Mouse (Mus musculus) forebrain, embryonic 16.5 days (tissue): ENCODE measurements around the gene Pou2f3. TPM values are rescaled to one million over a fixed set of nuclear protein-coding genes. Genes with fewer than 3 reads are reported as not detected.

Experiments used
- ATAC-seq: fragments of 200-750 bp; cut with Nextera tagmentation; 2 replicates; pipeline ENCODE4 v1.8.0; 2017; ENCODE audit warnings: mild to moderate bottlenecking, moderate library complexity
- H3K27ac ChIP-seq: fragments of 300-500 bp; sonication (generic); 2 replicates; pipeline ENCODE4 v1.5.1; 2014; ENCODE audit warnings: low read length, control low read depth
- H3K27me3 ChIP-seq: fragments of 300-500 bp; sonication (generic); replicated peaks from 2 replicates; pipeline ENCODE4 v1.6.1; 2014; ENCODE audit warnings: low read length; ENCODE audit not compliant: control insufficient read depth, insufficient read depth
- H3K36me3 ChIP-seq: fragments of 300-500 bp; sonication (generic); 2 replicates; pipeline ENCODE4 v1.6.1; 2014; ENCODE audit not compliant: control insufficient read depth, insufficient read depth
- H3K4me1 ChIP-seq: fragments of 300-500 bp; sonication (generic); replicated peaks from 2 replicates; pipeline ENCODE4 v1.6.1; 2014; ENCODE audit warnings: low read length; ENCODE audit not compliant: control insufficient read depth, insufficient read depth
- H3K4me2 ChIP-seq: fragments of 300-500 bp; sonication (generic); 2 replicates; pipeline ENCODE4 v1.6.1; 2014; ENCODE audit warnings: mild to moderate bottlenecking, low read length, control low read depth
- H3K4me3 ChIP-seq: fragments of 300-500 bp; sonication (generic); replicated peaks from 2 replicates; pipeline ENCODE4 v1.5.1; 2014; ENCODE audit warnings: mild to moderate bottlenecking, low read length, control low read depth
- H3K9ac ChIP-seq: fragments of 300-500 bp; sonication (generic); replicated peaks from 2 replicates; pipeline ENCODE4 v1.6.1; 2014; ENCODE audit warnings: low read depth, low read length, control low read depth
- H3K9me3 ChIP-seq: fragments of 300-500 bp; sonication (generic); 2 replicates; pipeline ENCODE4 v1.6.1; 2016; ENCODE audit warnings: low read length; ENCODE audit not compliant: control insufficient read depth
- WGBS: fragments of 180-500 bp; shearing (Covaris S2); extraction: QIAGEN DNeasy Blood & Tissue Kit; methylation state at CpG from one replicate; pipeline ENCODE4 v1.1.7; 2014; 5-methylcytosine and 5-hydroxymethylcytosine counted together
- polyA plus RNA-seq: library from polyadenylated mRNA; unstranded; fragments of >200 nt; fragmentation: Nextera tagmentation; extraction: Ambion mirVana; gene quantifications from 2 replicates; pipeline ENCODE4 v1.2.1, GENCODE M21; 2015

The Pou2f3 gene
- polyA plus RNA-seq, 1 experiment from 2014 or later, result not detected

- no peak for ATAC-seq
- Histone ChIP-seq H3K36me3 (no peaks in the 10 kb centered on the region), H3K4me3 (peak overlapping the region; percentile 88), H3K4me1 (peaks cover 39% of the 10 kb centered on the region), H3K4me2 (peak overlapping the region; percentile 81), H3K9me3 (no peaks in the 10 kb centered on the region), H3K27me3 (no peaks in the 10 kb centered on the region), H3K9ac (peak overlapping the region; percentile 30; the same call in 1 of the 2 replicates), H3K27ac (no peak overlapping the region)
- 16% methylated on average over 4 of the region's 4 CpGs for WGBS
These were observed 106.4 kb downstream of the Pou2f3 start for GRCm38 (mm10) chr9:43103675-43104299.

GRCm38 (mm10) chr9:43102931-43103330 lies 107.2 kb downstream of the Pou2f3 start:
- no peaks in the 10 kb centered on the region for H3K36me3 ChIP-seq
- H3K9me3 ChIP-seq, result no peaks in the 10 kb centered on the region
- H3K4me1 ChIP-seq, result peaks cover 39% of the 10 kb centered on the region
- no peaks in the 10 kb centered on the region for H3K27me3 ChIP-seq
- H3K9ac ChIP-seq, result 0 out of 2 replicates have a peak overlapping the region, but pooled peaks have one; percentile 7
- no peak for ATAC-seq
- no peak overlapping the region; the same call in 1 of the 2 replicates for H3K4me3 ChIP-seq
- H3K27ac ChIP-seq, result no peak overlapping the region
- H3K4me2 ChIP-seq, result peak overlapping the region; percentile 41
- WGBS, result 98% methylated on average over 2 of the region's 2 CpGs

- Histone ChIP-seq H3K27me3 (no peaks in the 10 kb centered on the region), H3K9ac (no peak overlapping the region), H3K9me3 (no peaks in the 10 kb centered on the region), H3K4me3 (no peak overlapping the region), H3K4me1 (peaks cover 38% of the 10 kb centered on the region), H3K36me3 (no peaks in the 10 kb centered on the region), H3K4me2 (peak overlapping the region; percentile 33), H3K27ac (no peak overlapping the region)
- WGBS, result 63% methylated on average over 8 of the region's 8 CpGs
- ATAC-seq, result no peak
These were observed 108.1 kb downstream of the Pou2f3 start for GRCm38 (mm10) chr9:43101936-43102595.

GRCm38 (mm10) chr9:43098922-43099321 lies 111.2 kb downstream of the Pou2f3 start:
- H3K27me3 ChIP-seq, result no peaks in the 10 kb centered on the region
- H3K27ac ChIP-seq, result no peak overlapping the region
- no peak for ATAC-seq
- H3K36me3 ChIP-seq, result no peaks in the 10 kb centered on the region
- H3K9ac ChIP-seq, result no peak overlapping the region
- peaks cover 25% of the 10 kb centered on the region for H3K4me1 ChIP-seq
- H3K4me2 ChIP-seq, result no peak overlapping the region
- WGBS, result 61% methylated on average over 4 of the region's 4 CpGs
- no peak overlapping the region for H3K4me3 ChIP-seq
- no peaks in the 10 kb centered on the region for H3K9me3 ChIP-seq

- Histone ChIP-seq H3K4me2 (no peak overlapping the region), H3K4me3 (no peak overlapping the region), H3K9ac (no peak overlapping the region), H3K27me3 (no peaks in the 10 kb centered on the region), H3K4me1 (peaks cover 22% of the 10 kb centered on the region), H3K36me3 (no peaks in the 10 kb centered on the region), H3K27ac (no peak overlapping the region), H3K9me3 (no peaks in the 10 kb centered on the region)
- no peak for ATAC-seq
- 89% methylated on average over 3 of the region's 3 CpGs for WGBS
These were observed 112.2 kb downstream of the Pou2f3 start for GRCm38 (mm10) chr9:43097801-43098557.

GRCm38 (mm10) chr9:43096337-43096736 lies 113.8 kb downstream of the Pou2f3 start:
- H3K4me2 ChIP-seq, result no peak overlapping the region
- ATAC-seq, result no peak

GRCm38 (mm10) chr9:43094828-43095227 lies 115.3 kb downstream of the Pou2f3 start:
- H3K4me2 ChIP-seq, result no peak overlapping the region
- H3K9ac ChIP-seq, result no peak overlapping the region
- H3K9me3 ChIP-seq, result no peaks in the 10 kb centered on the region
- peaks cover 11% of the 10 kb centered on the region for H3K4me1 ChIP-seq
- no peaks in the 10 kb centered on the region for H3K36me3 ChIP-seq
- ATAC-seq, result no peak
- no peak overlapping the region for H3K27ac ChIP-seq
- no peak overlapping the region for H3K4me3 ChIP-seq
- no peaks in the 10 kb centered on the region for H3K27me3 ChIP-seq
- WGBS, result 88% methylated on average over 4 of the region's 4 CpGs

More at GRCm38 (mm10) chr9:43096337-43096736, 113.8 kb downstream of the Pou2f3 start:
- H3K4me1 ChIP-seq, result peaks cover 14% of the 10 kb centered on the region
- no peak overlapping the region for H3K9ac ChIP-seq
- H3K9me3 ChIP-seq, result no peaks in the 10 kb centered on the region
- no peaks in the 10 kb centered on the region for H3K27me3 ChIP-seq
- no peak overlapping the region for H3K4me3 ChIP-seq
- H3K27ac ChIP-seq, result no peak overlapping the region
- no peaks in the 10 kb centered on the region for H3K36me3 ChIP-seq

GRCm38 (mm10) chr9:43093803-43094202 lies 116.4 kb downstream of the Pou2f3 start:
- Histone ChIP-seq H3K4me1 (peaks cover 11% of the 10 kb centered on the region), H3K36me3 (no peaks in the 10 kb centered on the region), H3K4me2 (no peak overlapping the region), H3K27me3 (no peaks in the 10 kb centered on the region), H3K4me3 (no peak overlapping the region), H3K9ac (no peak overlapping the region), H3K9me3 (no peaks in the 10 kb centered on the region), H3K27ac (no peak overlapping the region)
- no peak for ATAC-seq
- 66% methylated on average over 3 of the region's 3 CpGs for WGBS

GRCm38 (mm10) chr9:43085686-43086285 lies 124.4 kb downstream of the Pou2f3 start:
- H3K36me3 ChIP-seq, result no peaks in the 10 kb centered on the region
- 96% methylated on average over 1 of the region's 1 CpGs for WGBS

More at GRCm38 (mm10) chr9:43085686-43086285, 124.4 kb downstream of the Pou2f3 start:
- Histone ChIP-seq H3K9me3 (no peaks in the 10 kb centered on the region), H3K4me2 (no peak overlapping the region), H3K27ac (no peak overlapping the region), H3K4me3 (no peak overlapping the region), H3K27me3 (no peaks in the 10 kb centered on the region), H3K9ac (no peak overlapping the region), H3K4me1 (no peaks in the 10 kb centered on the region)
- ATAC-seq, result no peak
